Mouse (Mus musculus): ENCODE measurements at regions not wholly inside any gene's neighbourhood (a gene's known extent, or its start where the extent isn't known, plus 50 kb on each side); places are given as distances from the start of the nearest gene placed in this dataset.

GRCm38 (mm10) chr14:101382838-101383237 lies 182.7 kb upstream of the Prr30 start:
- DNase-seq (ENCODE audit: low spot score), result no peak

DNA sequence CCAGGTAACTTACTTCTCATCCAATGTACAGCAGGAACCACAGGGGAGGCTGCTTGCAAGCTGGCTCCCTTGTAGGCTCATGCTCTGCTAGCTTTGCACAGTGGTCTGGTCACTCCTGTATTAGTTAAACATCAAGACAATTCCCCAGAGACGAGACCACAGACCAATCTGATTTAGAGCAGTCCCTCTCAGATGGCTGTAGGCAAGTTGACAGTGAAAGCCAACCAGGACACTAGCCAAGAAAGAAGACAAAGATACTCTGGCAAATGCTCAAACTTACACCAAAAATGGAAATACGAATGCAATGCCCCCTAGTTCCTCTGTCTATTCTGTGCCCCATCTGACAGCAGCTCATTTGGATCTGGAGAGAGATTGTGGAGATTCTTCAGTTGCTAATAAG lies 181.8 kb upstream of the Prr30 start:
- no peak for DNase-seq (ENCODE audit: low spot score)

DNA sequence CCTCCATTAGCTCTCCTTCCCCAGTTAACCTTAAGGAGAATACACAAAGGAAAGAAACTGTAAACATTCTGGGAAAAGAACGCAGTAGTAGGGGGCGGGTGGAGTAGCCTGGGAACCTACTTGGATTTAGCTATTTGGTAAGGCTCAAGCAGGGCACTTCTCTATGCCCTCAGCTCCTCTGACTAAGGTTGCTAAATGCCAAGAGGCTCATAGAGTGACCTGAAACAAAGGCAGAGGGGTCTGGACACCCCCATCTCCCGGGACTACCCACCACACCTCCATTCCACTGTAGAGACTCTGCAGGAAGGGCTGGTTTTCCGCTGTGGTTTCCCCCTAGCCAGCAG lies 179.5 kb upstream of the Prr30 start:
- no peak for DNase-seq (ENCODE audit: low spot score)

GRCm38 (mm10) chr14:101378965-101379662 lies 179.0 kb upstream of the Prr30 start:
- peak; percentile 55 for DNase-seq (ENCODE audit: low spot score)

- no peak for DNase-seq (ENCODE audit: low spot score)
Observed at GRCm38 (mm10) chr14:101378545-101378944, 178.4 kb upstream of the Prr30 start.

DNA sequence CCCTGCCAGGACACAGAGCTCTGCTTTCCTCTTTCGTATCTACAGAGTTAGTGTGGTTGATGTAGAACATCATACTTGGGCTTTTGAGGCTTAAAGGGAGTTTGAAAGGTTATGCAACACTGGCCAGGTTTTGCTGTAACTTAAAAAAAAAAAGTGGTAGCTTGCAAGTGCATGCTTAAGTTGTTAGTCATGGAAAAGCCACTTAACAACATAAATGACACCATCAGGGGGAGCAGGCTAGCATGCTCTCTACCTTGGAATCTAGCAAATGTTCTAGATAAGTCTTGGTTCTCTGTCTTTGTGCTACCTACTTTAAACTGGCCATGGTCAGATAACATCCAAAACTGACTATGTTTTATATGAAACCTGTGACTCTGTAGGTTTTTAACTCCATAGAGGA lies 176.6 kb upstream of the Prr30 start:
- no peak for DNase-seq (ENCODE audit: low spot score)

DNA sequence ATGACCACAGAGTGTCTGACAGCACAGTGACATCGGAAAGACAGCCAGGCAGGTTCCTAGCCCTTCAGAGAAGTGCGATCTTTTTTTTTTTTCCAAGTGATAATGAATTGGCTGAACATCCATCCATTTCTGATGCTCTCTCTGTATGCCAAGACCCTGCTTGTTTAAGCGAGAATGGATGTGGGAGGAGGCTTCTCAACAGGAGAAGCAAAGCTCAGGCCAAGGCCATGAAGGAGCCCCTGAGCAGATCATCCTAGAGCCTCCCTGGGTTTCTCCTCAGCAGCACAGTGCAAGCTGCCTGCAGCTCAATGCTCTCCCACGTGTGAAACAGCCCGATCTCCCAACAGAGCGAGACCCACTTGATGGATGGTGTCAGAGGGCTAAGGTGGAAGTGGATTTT lies 175.7 kb upstream of the Prr30 start:
- no peak for DNase-seq (ENCODE audit: low spot score)

DNA sequence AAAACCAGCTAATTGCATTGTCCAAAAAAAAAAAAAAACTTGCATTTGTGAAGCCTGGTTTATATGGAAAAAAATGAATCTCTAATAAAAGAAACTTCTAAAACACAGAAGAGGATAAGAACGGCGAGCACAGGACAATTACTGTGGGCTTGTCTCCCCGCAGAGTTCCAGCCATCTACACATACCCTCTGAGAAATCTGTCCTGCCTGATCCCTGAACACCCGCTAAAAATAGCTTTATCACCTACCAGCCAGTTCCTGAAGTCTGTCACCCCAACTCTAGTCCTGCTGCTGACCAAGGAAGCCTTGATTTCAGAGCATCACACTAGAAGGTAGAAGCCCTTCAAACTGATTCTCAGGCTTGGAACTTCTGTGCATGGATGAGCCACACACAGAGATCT lies 173.7 kb upstream of the Prr30 start:
- DNase-seq (ENCODE audit: low spot score), result no peak

DNA sequence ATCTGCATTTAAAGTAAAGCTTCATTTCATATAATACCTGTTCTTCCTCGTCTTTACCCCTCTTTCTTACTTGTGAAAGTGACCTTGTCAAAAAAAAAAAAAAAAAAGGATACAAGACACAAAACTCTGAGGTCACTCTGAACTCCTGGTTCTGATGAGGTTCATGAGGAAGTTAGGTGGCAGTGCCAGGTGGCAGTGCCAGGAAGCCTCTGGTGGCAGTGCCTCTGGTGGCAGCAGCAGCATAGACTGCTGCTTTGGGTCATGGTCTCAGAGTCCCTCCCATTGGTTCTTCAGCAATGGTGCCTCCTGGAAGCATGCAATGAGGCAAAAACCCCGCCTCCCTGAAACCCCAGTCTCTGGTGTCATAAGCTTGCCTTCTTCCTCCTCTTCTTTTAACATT lies 159.7 kb upstream of the Prr30 start:
- no peak for DNase-seq (ENCODE audit: low spot score)

- no peak for DNase-seq (ENCODE audit: low spot score)
Observed at GRCm38 (mm10) chr14:101353009-101353378, 152.9 kb upstream of the Prr30 start.

DNA sequence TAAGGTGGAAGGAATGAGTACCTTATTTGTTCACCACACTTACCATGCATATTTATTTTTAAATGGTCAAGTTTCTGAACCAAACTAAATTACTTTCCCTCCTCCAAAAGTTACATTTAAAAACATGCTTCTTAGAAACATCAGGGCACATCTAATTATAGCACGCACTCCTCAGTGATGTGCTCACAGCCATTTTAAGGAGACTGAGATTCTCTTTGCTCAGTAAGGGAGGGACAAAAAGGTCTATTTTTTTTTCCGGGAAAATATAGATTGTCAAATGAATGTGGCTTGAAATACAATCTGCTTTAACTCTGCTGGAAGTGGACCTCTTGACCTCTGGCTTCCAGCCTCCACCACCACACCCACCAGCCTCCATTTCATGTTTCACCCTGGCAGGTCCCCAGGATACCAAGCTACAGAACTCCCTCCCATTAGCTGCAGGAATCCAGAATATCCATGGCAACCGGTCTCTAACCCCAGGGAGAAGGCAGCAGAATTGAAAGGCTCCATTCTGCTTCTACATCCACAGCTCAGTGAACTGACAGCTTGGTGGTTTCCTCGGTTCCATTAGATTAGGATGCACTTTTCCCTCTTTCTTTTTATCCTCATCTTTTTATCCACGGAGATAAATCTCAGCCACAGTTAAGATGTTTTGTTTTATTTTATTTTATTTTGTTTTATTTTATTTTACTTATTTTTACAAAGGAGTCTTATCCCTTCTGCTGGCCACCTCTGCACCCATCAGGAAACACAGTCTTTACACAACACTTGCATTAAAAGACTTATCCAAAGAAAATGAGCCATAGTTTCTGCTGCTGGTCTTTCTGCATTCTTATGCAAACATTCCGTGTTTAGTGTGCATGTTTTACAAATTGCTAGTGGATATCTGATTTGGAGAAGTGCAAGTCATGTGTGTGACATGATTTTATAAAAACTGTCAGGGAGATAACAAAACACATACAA lies 152.2 kb upstream of the Prr30 start:
- DNase-seq (ENCODE audit: low spot score), result no peak

GRCm38 (mm10) chr14:101340331-101340730 lies 140.2 kb upstream of the Prr30 start:
- no peak for DNase-seq (ENCODE audit: low spot score)

DNA sequence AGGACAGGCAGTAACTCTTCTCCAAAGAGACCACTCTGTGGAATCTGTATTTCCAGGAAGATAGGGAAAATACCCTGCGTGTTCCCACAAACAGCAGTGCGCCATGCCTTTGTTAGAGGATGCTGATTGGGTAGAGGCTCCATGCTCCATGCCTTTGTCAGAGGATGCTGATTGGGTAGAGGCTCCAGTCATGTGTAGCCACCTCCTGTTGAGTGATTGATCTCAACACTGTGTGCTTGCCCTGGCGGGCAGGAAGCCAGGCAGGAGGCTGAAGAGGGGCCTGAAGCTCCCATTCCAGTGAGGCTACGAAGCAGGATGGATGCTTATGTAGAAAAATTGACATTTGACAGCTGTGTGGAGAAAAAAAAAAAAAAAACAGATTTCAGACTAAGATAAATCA lies 131.9 kb upstream of the Prr30 start:
- no peak for DNase-seq (ENCODE audit: low spot score)

DNA sequence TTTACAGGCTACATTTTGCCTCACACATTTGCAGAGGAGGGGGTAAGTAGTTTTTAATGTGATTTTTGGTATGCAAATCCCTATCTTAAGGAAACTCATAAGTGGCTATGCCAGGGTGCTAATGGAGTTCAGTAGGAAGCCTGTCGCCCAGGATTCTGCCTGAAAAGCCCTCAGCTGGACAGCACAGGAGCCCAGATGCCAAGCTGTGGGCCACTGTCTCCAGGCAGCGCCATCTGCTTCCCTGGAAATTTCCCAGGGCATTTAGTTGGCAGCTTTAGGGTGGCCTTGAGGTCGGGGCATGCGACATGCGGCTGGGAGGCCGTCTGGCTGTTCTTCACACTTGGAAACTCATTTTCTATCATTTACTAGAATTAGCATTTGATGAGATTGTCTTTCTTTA lies 127.3 kb upstream of the Prr30 start:
- DNase-seq (ENCODE audit: low spot score), result no peak

- DNase-seq (ENCODE audit: low spot score), result no peak
Observed at GRCm38 (mm10) chr14:101326477-101326941, 126.4 kb upstream of the Prr30 start.

DNA sequence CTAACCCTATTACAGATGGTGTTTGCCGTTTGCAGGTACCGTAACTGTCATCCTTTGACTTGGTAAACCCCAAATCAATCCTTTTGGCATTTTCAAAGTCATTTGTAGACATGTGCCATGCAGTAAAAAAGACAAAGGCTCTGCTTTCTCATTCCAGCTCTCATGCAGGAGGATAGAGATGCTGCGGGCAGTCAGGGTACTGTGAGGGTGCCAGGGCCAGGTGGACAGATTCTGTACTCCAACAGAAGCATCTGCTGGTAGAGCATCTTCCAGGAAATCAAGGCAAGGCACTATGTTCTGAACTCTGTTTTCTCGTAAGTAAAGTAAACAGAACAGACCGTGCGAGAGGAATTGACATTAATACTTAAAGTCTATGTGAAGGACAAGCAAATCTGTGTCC lies 123.2 kb upstream of the Prr30 start:
- no peak for DNase-seq (ENCODE audit: low spot score)

GRCm38 (mm10) chr14:101307920-101308319 lies 107.8 kb upstream of the Prr30 start:
- DNase-seq (ENCODE audit: low spot score), result no peak

DNA sequence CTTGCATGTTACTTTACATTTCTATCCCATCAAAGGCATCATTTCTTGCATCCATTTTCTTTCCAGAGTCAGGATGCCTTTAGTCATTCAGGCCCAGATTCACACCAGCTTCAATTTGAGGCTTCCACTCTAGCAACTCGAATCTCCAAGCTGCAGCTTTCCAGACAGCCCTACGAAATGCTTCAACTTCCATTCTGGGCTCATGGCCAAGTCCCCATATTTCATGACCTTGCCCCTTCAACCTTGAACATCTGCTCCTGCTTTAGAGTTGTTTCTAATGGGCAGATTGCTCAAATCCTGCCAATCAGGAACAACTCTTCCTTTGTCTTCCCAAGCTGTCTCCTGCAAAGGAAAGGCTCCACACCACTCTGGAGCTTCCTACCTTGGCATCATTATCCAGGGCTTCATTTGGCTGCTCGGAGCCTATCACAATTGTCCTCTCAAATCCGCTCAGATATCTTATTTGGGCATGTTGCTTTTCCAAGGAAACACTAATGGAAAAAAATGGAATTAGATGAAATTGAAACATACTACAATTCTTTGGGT lies 104.4 kb upstream of the Prr30 start:
- no peak for DNase-seq (ENCODE audit: low spot score)

- no peak for DNase-seq (ENCODE audit: low spot score)
Observed at GRCm38 (mm10) chr14:101297841-101298240, 97.7 kb upstream of the Prr30 start.

DNA sequence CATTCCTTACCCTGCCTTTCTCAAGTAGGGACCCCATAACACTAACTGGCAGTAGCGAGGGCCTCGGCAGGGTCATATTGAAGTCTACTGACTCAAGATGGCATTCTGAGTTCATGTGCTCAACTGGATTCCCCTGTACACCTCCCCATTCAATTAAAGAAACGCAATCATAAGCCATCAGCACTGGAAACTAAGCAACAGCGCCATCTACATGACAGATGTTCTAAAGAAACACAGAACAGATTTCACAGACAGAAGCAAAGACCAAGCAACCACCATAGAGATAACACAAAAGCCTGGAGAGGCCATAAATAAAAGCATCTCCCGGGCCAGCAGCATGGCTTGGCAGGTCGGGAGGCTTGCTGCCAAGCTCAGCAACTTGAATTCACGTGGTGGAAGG lies 94.6 kb upstream of the Prr30 start:
- DNase-seq (ENCODE audit: low spot score), result no peak

GRCm38 (mm10) chr14:101287755-101288154 lies 87.6 kb upstream of the Prr30 start:
- DNase-seq (ENCODE audit: low spot score), result no peak

- no peak for DNase-seq (ENCODE audit: low spot score)
Observed at GRCm38 (mm10) chr14:101269048-101269789, 69.1 kb upstream of the Prr30 start.

Measured in urinary bladder, adult 2 months (tissue).